Mouse (Mus musculus) bone marrow, adult 2 months (tissue): ENCODE results near the gene Lyrm9. TPM values are rescaled to one million over a fixed set of nuclear protein-coding genes. Genes with fewer than 3 reads are reported as not detected.

Experiments used
- H3K27ac ChIP-seq: fragments of 200-500 bp; 2 replicates; pipeline ENCODE4 v1.5.1; 2012; ENCODE audit warnings: low read depth, mild to moderate bottlenecking, control low read depth, inconsistent platforms, low read length; ENCODE audit not compliant: control insufficient read depth, poor library complexity, insufficient read depth
- H3K4me1 ChIP-seq: fragments of 200-500 bp; 2 replicates; pipeline ENCODE4 v1.6.1; 2011; ENCODE audit warnings: low read length; ENCODE audit not compliant: control insufficient read depth, insufficient read depth
- H3K4me3 ChIP-seq: fragments of 200-500 bp; replicated peaks from 2 replicates; pipeline ENCODE3; 2011; ENCODE audit warnings: mild to moderate bottlenecking, low read depth, low read length, control low read depth; ENCODE audit not compliant: control insufficient read depth
- CTCF ChIP-seq: fragments of 200-500 bp; IDR thresholded peaks from 2 replicates; pipeline ENCODE4 v1.5.1; 2011; ENCODE audit warnings: low read length, control low read depth; ENCODE audit not compliant: control insufficient read depth, insufficient read depth
- POLR2A ChIP-seq: fragments of 200-500 bp; IDR thresholded peaks from 2 replicates; pipeline ENCODE4 v1.6.1; 2011; ENCODE audit warnings: low read depth, mild to moderate bottlenecking, control low read depth, low read length, borderline replicate concordance; ENCODE audit not compliant: control insufficient read depth
- WGBS: fragments of 180-500 bp; shearing (Covaris S2); methylation state at CpG from one replicate; pipeline ENCODE4 v1.1.7; 2018; 5-methylcytosine and 5-hydroxymethylcytosine counted together
- polyA plus RNA-seq: library from polyadenylated mRNA; stranded (reverse); fragments of >200 nt; gene quantifications from 2 replicates; pipeline ENCODE4 v1.2.4, GENCODE M21; 2011; ENCODE audit warnings: low replicate concordance; ENCODE audit not compliant: missing spikeins, insufficient read depth, insufficient read length

Gene Lyrm9
- polyA plus RNA-seq, 1 experiment = 27.0 TPM

DNA sequence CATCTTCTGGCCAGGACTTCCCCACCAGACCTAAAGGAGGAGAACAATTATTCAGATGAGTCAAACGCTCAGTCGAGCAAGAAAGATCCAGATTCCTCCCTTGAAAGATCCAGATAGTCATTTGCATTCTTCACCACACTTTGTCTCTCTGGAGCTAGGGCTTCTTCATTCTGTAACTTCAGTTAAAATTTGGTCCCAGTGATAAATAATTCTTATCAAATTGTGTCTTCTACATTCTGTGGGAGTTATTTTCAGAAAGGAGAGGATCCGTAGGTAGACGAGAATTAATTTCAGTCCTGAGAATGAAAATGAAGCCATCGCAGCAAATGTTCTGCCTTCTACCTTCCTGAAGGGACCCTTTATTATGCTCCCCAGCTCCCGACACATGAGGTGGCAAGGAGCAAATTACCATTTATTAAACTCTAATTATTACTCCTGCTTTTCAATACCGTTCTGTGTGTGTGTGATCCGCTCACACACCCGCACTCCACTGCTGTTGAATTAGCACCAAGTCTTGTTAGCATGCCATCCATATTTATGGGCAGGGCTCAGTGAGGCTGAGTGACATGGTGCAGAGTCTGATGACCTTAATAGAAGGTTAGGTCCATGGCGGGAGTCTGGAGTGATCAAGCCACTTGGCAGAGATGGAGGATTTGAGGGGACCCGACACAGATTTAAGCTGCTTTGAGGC lies 36.9 kb upstream of the Lyrm9 start:
- H3K4me3 ChIP-seq = no peak overlapping the region
- 76% methylated on average over 11 of the region's 11 CpGs for WGBS
- no peaks in the 10 kb centered on the region; the same call in 1 of the 2 replicates for H3K4me1 ChIP-seq
- H3K27ac ChIP-seq = no peak overlapping the region
- no peak for TF ChIP-seq CTCF
- TF ChIP-seq POLR2A = no peak

DNA sequence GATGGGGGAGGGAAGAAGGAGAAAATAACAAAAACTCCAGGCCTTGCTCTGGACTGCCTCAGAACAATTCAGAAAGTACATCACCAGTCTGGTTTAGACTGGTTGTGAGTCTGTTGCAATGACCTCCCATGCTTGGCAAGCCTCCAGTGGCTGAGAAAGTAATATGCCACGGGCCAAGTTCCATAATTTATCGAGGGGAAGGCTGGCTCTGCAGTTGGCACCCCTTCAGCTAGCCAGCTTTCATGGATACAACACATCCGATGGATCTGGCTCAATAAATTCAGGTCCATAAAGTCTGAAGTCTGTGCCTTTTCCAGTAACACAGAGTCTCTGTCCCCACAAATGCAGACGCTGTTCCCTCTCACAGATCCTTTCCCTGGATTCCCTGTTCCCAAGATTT lies 34.8 kb upstream of the Lyrm9 start:
- no peak for TF ChIP-seq CTCF
- TF ChIP-seq POLR2A = no peak
- no peaks in the 10 kb centered on the region; the same call in 1 of the 2 replicates for H3K4me1 ChIP-seq
- peak overlapping the region; percentile 19; the same call in 1 of the 2 replicates for H3K27ac ChIP-seq
- WGBS = 20% methylated on average over 4 of the region's 4 CpGs
- no peak overlapping the region for H3K4me3 ChIP-seq

DNA sequence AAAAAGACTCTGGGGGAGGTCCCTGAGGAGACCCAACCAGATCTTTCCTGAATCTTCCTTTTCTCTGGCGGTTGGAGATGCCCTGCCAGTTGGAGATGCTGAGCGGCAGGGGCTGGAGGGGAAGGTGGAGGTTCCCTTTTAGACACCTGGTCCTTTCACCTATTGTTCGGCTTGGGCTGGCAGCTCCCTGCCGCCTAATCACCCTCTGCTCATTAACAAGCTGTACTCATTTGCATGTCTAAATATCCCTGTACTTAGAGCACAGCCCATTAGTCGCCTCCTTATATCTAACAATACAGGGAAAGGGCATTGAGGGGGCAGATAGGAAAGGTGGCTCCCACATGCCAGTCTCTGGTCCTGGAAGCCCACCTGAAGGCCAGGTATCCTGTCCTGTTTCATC lies 34.3 kb upstream of the Lyrm9 start:
- TF ChIP-seq POLR2A = no peak
- TF ChIP-seq CTCF = no peak
- H3K4me1 ChIP-seq = no peaks in the 10 kb centered on the region; the same call in 1 of the 2 replicates
- H3K27ac ChIP-seq = peak overlapping the region; percentile 19; the same call in 1 of the 2 replicates
- H3K4me3 ChIP-seq = peak overlapping the region; percentile 12
- WGBS = 16% methylated on average over 5 of the region's 5 CpGs

DNA sequence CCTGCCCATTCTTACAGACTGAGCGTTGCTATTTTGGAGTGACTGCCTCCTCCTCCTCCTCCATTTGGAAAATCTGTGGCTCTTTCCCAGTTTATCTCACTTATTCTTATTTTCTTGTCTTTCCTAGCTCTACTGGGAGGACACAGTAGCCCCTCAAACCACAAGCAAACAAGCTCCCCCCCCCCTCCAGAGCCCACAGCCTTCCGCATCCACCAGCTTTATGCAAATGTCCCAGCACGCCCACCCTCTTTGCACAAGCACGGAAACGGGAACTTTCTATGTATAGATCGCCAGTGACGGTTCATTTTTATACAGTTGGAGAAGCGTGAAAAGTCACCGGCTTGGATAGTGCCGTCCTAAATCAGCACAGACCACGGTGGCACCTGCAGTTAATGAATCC lies 33.9 kb upstream of the Lyrm9 start:
- H3K4me3 ChIP-seq = peak overlapping the region; percentile 58
- no peak for TF ChIP-seq POLR2A
- no peak for TF ChIP-seq CTCF
- no peaks in the 10 kb centered on the region; the same call in 1 of the 2 replicates for H3K4me1 ChIP-seq
- WGBS = 3% methylated on average over 11 of the region's 11 CpGs
- peak overlapping the region; percentile 62 for H3K27ac ChIP-seq

DNA sequence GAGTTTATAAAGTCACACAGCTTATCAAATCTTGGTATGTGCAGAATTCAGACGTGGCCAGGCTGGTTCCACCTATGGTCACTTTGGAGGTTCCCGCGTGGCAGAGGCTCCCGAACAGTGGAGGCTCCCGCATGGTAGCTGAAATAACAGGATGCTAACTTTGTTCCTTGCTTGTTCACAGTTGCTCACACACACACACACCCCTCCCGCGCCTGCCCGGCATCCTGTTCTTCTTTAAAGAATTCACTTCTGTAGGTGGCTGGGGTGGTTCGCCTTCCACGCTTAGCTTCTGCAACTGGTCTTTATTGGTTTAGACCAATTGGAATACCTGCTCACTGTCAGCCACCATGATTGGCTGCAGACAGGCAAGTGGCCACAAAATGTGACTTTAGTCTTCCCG lies 33.3 kb upstream of the Lyrm9 start:
- 22% methylated on average over 11 of the region's 11 CpGs for WGBS
- H3K4me1 ChIP-seq = no peaks in the 10 kb centered on the region; the same call in 1 of the 2 replicates
- no peak overlapping the region for H3K27ac ChIP-seq
- TF ChIP-seq CTCF = no peak
- no peak for TF ChIP-seq POLR2A
- no peak overlapping the region for H3K4me3 ChIP-seq

DNA sequence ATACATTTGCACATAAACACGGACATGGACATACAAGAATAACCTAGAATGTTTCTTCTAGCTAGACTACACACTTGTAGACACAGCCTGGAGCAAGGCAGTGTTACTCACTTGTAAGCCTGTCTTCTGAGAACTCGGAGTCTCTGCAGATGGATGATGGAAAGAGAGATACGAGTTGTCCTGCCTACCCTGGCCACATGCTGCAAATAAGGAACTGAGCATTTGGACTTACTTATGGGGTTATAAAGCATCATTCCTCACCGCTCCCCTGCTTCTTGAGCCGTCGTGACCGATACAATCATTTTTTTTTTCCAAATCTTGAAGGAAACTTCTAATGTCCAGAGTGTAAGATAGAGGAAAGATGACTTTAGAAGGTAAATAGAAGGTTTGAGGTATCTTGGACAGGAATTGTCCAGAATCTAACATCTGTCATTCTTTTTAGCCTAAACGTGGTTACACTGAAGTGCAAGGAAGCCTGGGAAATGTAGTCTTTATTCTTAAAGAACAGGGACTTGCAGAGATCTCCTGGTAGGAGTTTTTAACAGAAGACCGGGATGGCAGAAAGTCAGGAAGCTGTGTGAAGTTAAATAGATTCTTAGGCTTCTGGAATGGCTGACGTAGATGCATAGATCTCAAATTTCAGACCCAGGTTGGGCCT lies 30.2 kb upstream of the Lyrm9 start:
- H3K4me1 ChIP-seq = no peaks in the 10 kb centered on the region; the same call in 1 of the 2 replicates
- H3K4me3 ChIP-seq = no peak overlapping the region
- WGBS = 77% methylated on average over 10 of the region's 10 CpGs
- TF ChIP-seq POLR2A (no peak), CTCF (no peak)
- no peak overlapping the region for H3K27ac ChIP-seq

DNA sequence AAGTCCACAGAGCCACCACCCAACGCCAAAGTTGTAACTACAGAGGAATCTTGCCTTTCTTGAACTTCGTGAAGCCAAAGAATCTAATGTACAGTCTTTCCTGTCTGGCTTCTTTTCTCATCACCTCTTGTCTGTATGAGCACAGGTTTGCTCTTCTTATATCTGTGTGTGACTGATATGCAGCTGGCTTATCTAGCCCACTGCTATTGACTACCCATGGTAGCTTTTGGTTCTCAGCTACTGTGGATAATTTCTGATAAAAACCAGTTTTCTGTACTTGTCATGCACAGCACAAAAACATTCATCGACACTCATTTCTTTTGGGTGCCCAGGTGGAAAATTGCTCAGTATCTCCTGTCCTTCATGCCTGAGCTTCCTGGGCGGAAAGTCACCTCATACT lies 25.3 kb upstream of the Lyrm9 start:
- Histone ChIP-seq H3K4me1 (no peaks in the 10 kb centered on the region; the same call in 1 of the 2 replicates), H3K27ac (0 out of 2 replicates have a peak overlapping the region, but pooled peaks have one; percentile 7), H3K4me3 (no peak overlapping the region)
- TF ChIP-seq POLR2A (no peak), CTCF (no peak)
- 55% methylated on average over 4 of the region's 4 CpGs for WGBS

DNA sequence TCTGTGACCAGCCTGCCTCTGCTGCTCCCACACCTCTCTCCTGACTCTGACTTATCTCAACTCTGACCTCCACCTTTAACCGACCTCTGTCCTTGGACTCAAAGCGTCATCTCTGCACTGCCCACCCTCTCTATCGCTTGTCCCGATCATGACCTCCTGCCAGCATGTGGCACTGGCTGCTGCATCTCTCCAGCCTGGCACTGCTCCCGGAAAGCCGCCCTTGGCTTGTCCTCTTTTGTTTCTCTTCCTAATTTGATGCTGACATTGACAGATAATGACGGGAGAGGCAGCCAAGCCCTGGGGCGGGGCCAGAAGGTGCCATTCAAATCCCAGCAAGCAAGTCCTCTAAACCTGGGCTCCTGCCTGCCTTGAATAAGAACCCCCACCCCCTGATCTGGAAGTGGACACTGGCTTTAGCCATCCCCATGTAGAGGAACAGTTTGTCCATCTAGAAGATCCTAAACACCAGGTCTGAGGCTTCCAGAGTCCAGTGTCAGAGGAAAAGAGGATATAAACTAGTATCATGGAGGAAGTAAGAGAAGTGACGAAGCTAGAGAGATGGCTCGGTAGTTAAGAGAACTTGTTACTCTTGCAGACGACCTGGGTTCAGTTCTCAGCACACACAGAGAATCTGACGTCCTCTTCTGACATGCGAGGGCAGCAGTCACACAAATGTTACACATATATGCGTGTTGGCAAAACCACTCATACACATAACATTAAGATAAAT lies 22.6 kb upstream of the Lyrm9 start:
- 57% methylated on average over 14 of the region's 14 CpGs for WGBS
- Histone ChIP-seq H3K4me3 (no peak overlapping the region), H3K4me1 (no peaks in the 10 kb centered on the region; the same call in 1 of the 2 replicates), H3K27ac (no peak overlapping the region)
- TF ChIP-seq CTCF (no peak), POLR2A (no peak)
